Mouse (Mus musculus): ENCODE results near the gene Angptl8. TPM values are rescaled to one million over a fixed set of nuclear protein-coding genes. Genes with fewer than 3 reads are reported as not detected.

Gene Angptl8
- polyA plus RNA-seq, 1 experiment from 2014 or later, result 0.26 TPM

GRCm38 (mm10) chr9:21818561-21818960, 16.7 kb upstream of the Angptl8 start:
- WGBS, result 93% methylated on average over 6 of the region's 6 CpGs
- H3K27ac ChIP-seq, result no peak overlapping the region
- H3K4me1 ChIP-seq, result no peaks in the 10 kb centered on the region
- H3K9ac ChIP-seq, result no peak overlapping the region
- H3K4me2 ChIP-seq (replicated peaks), result no peak overlapping the region
- H3K4me3 ChIP-seq, result no peak overlapping the region
- no peaks in the 10 kb centered on the region for H3K27me3 ChIP-seq
- H3K9me3 ChIP-seq (replicated peaks), result no peaks in the 10 kb centered on the region
- ATAC-seq (ENCODE audit: low FRiP score), result no peak
- H3K36me3 ChIP-seq, result 0 out of 2 replicates have a peak, but pooled peaks cover 9% of the 10 kb centered on the region

- Histone ChIP-seq H3K36me3 (0 out of 2 replicates have a peak, but pooled peaks cover 7% of the 10 kb centered on the region), H3K4me3 (no peak overlapping the region), H3K27me3 (no peaks in the 10 kb centered on the region), H3K4me2 (replicated peaks) (no peak overlapping the region), H3K4me1 (no peaks in the 10 kb centered on the region), H3K27ac (no peak overlapping the region), H3K9me3 (replicated peaks) (no peaks in the 10 kb centered on the region), H3K9ac (no peak overlapping the region)
- no peak for ATAC-seq (ENCODE audit: low FRiP score)
- WGBS, result 99% methylated on average over 2 of the region's 2 CpGs
Observed at GRCm38 (mm10) chr9:21819181-21819729, 16.1 kb upstream of the Angptl8 start.

GRCm38 (mm10) chr9:21820183-21820582, 15.1 kb upstream of the Angptl8 start:
- no peak for ATAC-seq (ENCODE audit: low FRiP score)

GRCm38 (mm10) chr9:21822686-21823085, 12.6 kb upstream of the Angptl8 start:
- H3K9me3 ChIP-seq (replicated peaks), result no peaks in the 10 kb centered on the region
- no peak overlapping the region for H3K27ac ChIP-seq
- H3K4me2 ChIP-seq (replicated peaks), result no peak overlapping the region
- H3K9ac ChIP-seq, result no peak overlapping the region
- H3K4me3 ChIP-seq, result no peak overlapping the region
- H3K36me3 ChIP-seq, result 0 out of 2 replicates have a peak, but pooled peaks cover 2% of the 10 kb centered on the region
- 89% methylated on average over 6 of the region's 6 CpGs for WGBS
- no peak for ATAC-seq (ENCODE audit: low FRiP score)
- no peaks in the 10 kb centered on the region for H3K27me3 ChIP-seq
- peaks cover 7% of the 10 kb centered on the region; the same call in 1 of the 2 replicates for H3K4me1 ChIP-seq

More at GRCm38 (mm10) chr9:21820183-21820582, 15.1 kb upstream of the Angptl8 start:
- Histone ChIP-seq H3K4me1 (peaks cover 3% of the 10 kb centered on the region; the same call in 1 of the 2 replicates), H3K27me3 (no peaks in the 10 kb centered on the region), H3K9ac (no peak overlapping the region), H3K4me2 (replicated peaks) (no peak overlapping the region), H3K9me3 (replicated peaks) (no peaks in the 10 kb centered on the region), H3K27ac (no peak overlapping the region), H3K36me3 (0 out of 2 replicates have a peak, but pooled peaks cover 6% of the 10 kb centered on the region), H3K4me3 (no peak overlapping the region)
- WGBS, result 89% methylated on average over 12 of the region's 12 CpGs

GRCm38 (mm10) chr9:21823957-21824356, 11.4 kb upstream of the Angptl8 start:
- Histone ChIP-seq H3K9ac (no peak overlapping the region), H3K4me2 (replicated peaks) (no peak overlapping the region), H3K9me3 (replicated peaks) (no peaks in the 10 kb centered on the region), H3K4me1 (peaks cover 7% of the 10 kb centered on the region; the same call in 1 of the 2 replicates), H3K4me3 (no peak overlapping the region), H3K27ac (no peak overlapping the region), H3K36me3 (0 out of 2 replicates have a peak, but pooled peaks cover 2% of the 10 kb centered on the region), H3K27me3 (no peaks in the 10 kb centered on the region)
- WGBS, result 62% methylated on average over 4 of the region's 4 CpGs
- no peak for ATAC-seq (ENCODE audit: low FRiP score)

- no peak overlapping the region for H3K27ac ChIP-seq
- 0 out of 2 replicates have a peak, but pooled peaks cover 6% of the 10 kb centered on the region for H3K36me3 ChIP-seq
- no peak overlapping the region for H3K9ac ChIP-seq
- no peak for ATAC-seq (ENCODE audit: low FRiP score)
- H3K27me3 ChIP-seq, result no peaks in the 10 kb centered on the region
- H3K4me3 ChIP-seq, result no peak overlapping the region
- H3K4me2 ChIP-seq (replicated peaks), result no peak overlapping the region
- peaks cover 7% of the 10 kb centered on the region; the same call in 1 of the 2 replicates for H3K4me1 ChIP-seq
- no peaks in the 10 kb centered on the region for H3K9me3 ChIP-seq (replicated peaks)
- WGBS, result 66% methylated on average over 10 of the region's 10 CpGs
Observed at GRCm38 (mm10) chr9:21824366-21824765, 10.9 kb upstream of the Angptl8 start.

- Histone ChIP-seq H3K9me3 (replicated peaks) (no peaks in the 10 kb centered on the region), H3K4me3 (no peak overlapping the region), H3K27me3 (no peaks in the 10 kb centered on the region), H3K4me2 (replicated peaks) (no peak overlapping the region), H3K27ac (no peak overlapping the region), H3K9ac (no peak overlapping the region), H3K4me1 (peaks cover 7% of the 10 kb centered on the region; the same call in 1 of the 2 replicates), H3K36me3 (0 out of 2 replicates have a peak, but pooled peaks cover 7% of the 10 kb centered on the region)
- 92% methylated on average over 14 of the region's 14 CpGs for WGBS
- no peak for ATAC-seq (ENCODE audit: low FRiP score)
Observed at GRCm38 (mm10) chr9:21829834-21830460, 5.4 kb upstream of the Angptl8 start.

GRCm38 (mm10) chr9:21830461-21830850, 4.9 kb upstream of the Angptl8 start:
- Histone ChIP-seq H3K27me3 (no peaks in the 10 kb centered on the region), H3K4me1 (peaks cover 2% of the 10 kb centered on the region; the same call in 1 of the 2 replicates), H3K4me3 (no peak overlapping the region), H3K4me2 (replicated peaks) (no peak overlapping the region), H3K36me3 (peaks cover 9% of the 10 kb centered on the region; the same call in 1 of the 2 replicates), H3K9ac (no peak overlapping the region), H3K9me3 (replicated peaks) (no peaks in the 10 kb centered on the region), H3K27ac (no peak overlapping the region)
- no peak for ATAC-seq (ENCODE audit: low FRiP score)
- 89% methylated on average over 5 of the region's 5 CpGs for WGBS

- no peak for ATAC-seq (ENCODE audit: low FRiP score)
- peaks cover 10% of the 10 kb centered on the region; the same call in 1 of the 2 replicates for H3K36me3 ChIP-seq
- no peak overlapping the region for H3K4me3 ChIP-seq
- no peaks in the 10 kb centered on the region for H3K9me3 ChIP-seq (replicated peaks)
- WGBS, result 89% methylated on average over 11 of the region's 11 CpGs
- no peak overlapping the region for H3K9ac ChIP-seq
- H3K27me3 ChIP-seq, result no peaks in the 10 kb centered on the region
- H3K27ac ChIP-seq, result no peak overlapping the region
- no peak overlapping the region for H3K4me2 ChIP-seq (replicated peaks)
- H3K4me1 ChIP-seq, result no peaks in the 10 kb centered on the region
Observed at GRCm38 (mm10) chr9:21830936-21831335, 4.4 kb upstream of the Angptl8 start.

- peaks cover 11% of the 10 kb centered on the region; the same call in 1 of the 2 replicates for H3K36me3 ChIP-seq
- H3K9ac ChIP-seq, result 0 out of 2 replicates have a peak overlapping the region, but pooled peaks have one; percentile 13
- H3K4me1 ChIP-seq, result no peaks in the 10 kb centered on the region
- WGBS, result 89% methylated on average over 20 of the region's 20 CpGs
- no peak overlapping the region for H3K27ac ChIP-seq
- no peak overlapping the region for H3K4me3 ChIP-seq
- no peak for ATAC-seq (ENCODE audit: low FRiP score)
- H3K4me2 ChIP-seq (replicated peaks), result no peak overlapping the region
- H3K27me3 ChIP-seq, result no peaks in the 10 kb centered on the region
- no peaks in the 10 kb centered on the region for H3K9me3 ChIP-seq (replicated peaks)
Observed at GRCm38 (mm10) chr9:21831558-21832240, 3.6 kb upstream of the Angptl8 start.

- Histone ChIP-seq H3K9ac (no peak overlapping the region), H3K4me3 (no peak overlapping the region), H3K4me2 (replicated peaks) (no peak overlapping the region), H3K4me1 (no peaks in the 10 kb centered on the region), H3K9me3 (replicated peaks) (no peaks in the 10 kb centered on the region), H3K36me3 (peaks cover 21% of the 10 kb centered on the region; the same call in 1 of the 2 replicates), H3K27me3 (no peaks in the 10 kb centered on the region), H3K27ac (no peak overlapping the region)
- WGBS, result 96% methylated on average over 2 of the region's 2 CpGs
- ATAC-seq (ENCODE audit: low FRiP score), result no peak
Observed at GRCm38 (mm10) chr9:21837690-21838089, 2.4 kb downstream of the Angptl8 start.

- peak; percentile 62; the same call in 1 of the 2 replicates for ATAC-seq (ENCODE audit: low FRiP score)
Observed at GRCm38 (mm10) chr9:21840115-21840787, 4.9 kb downstream of the Angptl8 start.

More at GRCm38 (mm10) chr9:21840115-21840787, 4.9 kb downstream of the Angptl8 start:
- no peak overlapping the region for H3K4me2 ChIP-seq (replicated peaks)
- H3K9ac ChIP-seq, result no peak overlapping the region
- no peak overlapping the region for H3K4me3 ChIP-seq
- H3K27me3 ChIP-seq, result no peaks in the 10 kb centered on the region
- H3K9me3 ChIP-seq (replicated peaks), result no peaks in the 10 kb centered on the region
- H3K27ac ChIP-seq, result no peak overlapping the region
- WGBS, result 56% methylated on average over 8 of the region's 8 CpGs
- no peaks in the 10 kb centered on the region for H3K4me1 ChIP-seq
- peaks cover 27% of the 10 kb centered on the region; the same call in 1 of the 2 replicates for H3K36me3 ChIP-seq

All from hindbrain, embryonic 12.5 days (tissue).